Mouse (Mus musculus) telencephalon, adult 2 months (tissue): Measurements from ENCODE around the gene Def8.
"Not testable (repeated sequence)": the region's sequence is repeated elsewhere in the genome, so short reads cannot be mapped to it uniquely, and the experiment has no call there.

Experiments
- DNase-seq: peaks from one replicate; pipeline ENCODE4 v3.0.0-alpha.2; 2011; ENCODE audit warnings: low read depth, low spot score

The Def8 gene

DNA sequence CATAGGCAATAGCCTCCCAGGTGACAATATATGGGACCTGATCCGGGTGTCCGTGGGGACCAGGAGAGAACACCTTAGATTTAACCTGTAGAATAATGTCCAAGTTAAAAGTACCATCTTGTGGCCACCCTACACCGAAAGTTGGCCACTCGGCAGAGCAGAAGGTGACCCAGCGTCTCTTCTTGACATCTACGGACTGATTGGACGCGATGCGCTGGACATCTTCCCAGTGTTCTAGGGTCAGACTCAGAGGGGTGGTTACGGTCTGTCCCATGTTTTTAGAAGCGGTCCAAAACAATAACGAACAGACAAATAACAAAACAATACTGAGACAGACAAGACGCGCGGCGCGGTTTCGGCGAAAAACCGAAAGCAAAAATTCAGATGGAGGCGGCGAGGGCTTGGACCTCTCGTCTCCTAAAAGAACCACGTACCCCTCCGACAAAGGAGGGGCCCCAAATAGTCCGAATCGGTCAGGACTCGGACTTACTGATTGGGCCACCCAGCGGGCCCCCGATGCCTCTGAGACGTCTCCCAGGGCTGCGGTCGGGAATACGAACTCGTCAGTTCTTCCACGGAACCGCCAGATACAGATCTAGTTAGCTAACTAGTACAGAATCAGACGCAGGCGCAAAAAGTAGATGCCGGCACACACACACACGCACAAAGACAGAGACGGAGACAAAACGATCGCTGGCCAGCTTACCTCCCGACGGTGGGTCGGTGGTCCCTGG is 10.1 kb downstream of the Def8 start:
- DNase-seq = not testable (repeated sequence)

DNA sequence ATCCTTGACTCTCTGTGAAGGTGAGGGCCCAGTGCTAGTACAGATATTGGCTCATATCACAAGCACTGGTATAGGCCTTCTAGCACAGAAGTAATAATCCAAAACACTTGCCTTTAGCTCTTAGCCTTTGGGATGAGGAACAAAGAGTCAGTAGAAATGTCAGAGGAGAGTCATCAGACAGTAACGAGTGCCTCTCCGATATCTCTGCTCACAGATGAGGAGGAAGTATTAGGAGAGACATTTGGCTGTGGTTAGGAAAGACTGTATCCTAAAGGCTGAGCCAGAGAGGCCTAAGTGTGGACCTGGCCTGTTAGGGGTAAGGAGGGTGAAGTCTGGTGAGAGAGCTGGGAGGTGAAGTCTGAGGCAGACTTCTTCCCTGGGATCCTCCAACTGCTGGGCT is 18.5 kb downstream of the Def8 start:
- DNase-seq = no peak

DNA sequence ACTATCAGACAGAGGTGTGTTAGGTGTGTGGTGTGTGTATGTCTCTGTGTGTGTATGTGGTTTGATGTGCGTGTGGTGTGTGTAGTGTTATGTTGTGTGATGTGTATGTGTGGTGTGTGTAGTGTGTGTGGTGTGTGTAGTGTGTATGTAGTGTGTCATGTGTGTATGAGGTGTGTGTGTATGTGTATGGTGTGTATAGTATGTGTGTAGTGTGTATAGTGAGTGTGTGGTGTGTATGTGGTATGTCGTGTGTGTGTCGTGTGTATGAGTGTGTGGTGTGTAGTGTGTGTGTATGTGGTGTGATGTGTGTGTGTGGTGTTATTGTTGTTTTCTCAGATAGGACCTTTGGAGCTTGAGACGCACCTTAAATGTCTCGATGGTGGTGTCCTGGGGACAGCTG is 19.0 kb downstream of the Def8 start:
- DNase-seq = no peak

DNA sequence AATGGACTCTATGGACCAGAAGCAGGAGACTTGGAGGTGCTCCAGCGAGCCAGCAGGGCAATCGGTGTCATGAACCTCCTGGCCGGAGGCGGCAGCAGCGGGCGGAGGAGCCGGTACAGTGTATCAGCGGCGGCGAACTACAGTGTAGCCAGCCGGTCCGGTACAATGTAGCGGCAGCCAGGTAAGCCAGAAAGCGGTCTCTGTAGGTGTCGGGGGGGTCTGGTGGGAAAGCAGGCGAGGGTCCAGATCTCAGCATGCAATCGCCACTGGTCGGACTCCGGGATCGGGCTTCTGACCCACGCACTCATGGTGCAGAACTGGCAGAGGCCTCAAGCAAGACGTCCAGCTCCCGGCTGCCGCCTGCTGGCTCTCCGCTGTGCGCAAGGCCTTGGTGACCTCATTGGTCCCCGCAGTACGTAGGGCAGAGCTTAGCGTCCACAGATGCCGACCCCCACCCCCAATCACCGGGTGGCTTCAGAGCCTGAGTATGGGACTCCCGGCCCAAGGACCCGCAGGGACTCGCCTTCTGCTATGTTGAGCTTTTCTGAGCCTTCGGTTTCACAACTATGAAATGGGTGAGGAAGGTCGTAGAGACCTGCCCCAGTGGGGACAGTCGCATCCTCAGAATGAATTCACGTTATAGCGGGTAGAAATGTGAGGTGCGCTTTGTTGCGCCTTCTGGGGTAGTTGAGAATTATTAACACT is 19.7 kb downstream of the Def8 start:
- DNase-seq = peak; percentile 93

DNA sequence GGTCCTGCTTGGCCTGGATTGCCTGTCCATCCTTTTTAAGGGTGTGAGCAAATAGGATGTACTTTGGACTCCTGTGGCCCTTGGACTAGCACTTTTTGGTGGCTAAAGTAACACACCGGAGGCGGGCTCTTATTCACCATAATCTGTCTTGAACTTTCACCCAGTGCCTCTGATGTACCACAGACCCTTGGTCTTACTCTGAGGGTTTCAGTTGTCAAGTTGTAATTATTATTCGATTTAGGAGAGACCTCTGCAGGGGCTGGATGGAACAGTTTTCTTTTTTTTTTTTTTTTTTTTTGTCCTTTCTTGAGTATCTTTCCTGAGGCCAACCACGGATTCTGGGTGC is 20.2 kb downstream of the Def8 start:
- no peak for DNase-seq

DNA sequence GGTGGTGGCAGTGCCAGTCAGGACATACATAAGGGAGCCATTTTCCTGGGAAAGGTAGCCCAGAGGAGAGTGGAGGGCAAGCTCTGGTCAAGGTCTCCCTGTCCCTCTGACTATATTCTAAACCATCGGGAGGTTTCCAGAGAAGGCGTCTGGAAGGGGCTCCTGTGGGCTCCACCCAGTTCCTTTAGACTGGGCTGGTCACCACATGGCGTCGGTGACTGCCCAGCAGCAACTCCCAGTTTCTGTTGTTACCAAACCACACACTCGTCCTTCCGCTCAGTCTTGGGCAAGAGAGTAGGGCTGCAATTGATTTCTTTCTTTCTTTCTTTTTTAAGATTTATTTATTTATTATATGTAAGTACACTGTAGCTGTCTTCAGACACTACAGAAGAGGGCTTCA is 20.8 kb downstream of the Def8 start:
- DNase-seq = no peak

DNA sequence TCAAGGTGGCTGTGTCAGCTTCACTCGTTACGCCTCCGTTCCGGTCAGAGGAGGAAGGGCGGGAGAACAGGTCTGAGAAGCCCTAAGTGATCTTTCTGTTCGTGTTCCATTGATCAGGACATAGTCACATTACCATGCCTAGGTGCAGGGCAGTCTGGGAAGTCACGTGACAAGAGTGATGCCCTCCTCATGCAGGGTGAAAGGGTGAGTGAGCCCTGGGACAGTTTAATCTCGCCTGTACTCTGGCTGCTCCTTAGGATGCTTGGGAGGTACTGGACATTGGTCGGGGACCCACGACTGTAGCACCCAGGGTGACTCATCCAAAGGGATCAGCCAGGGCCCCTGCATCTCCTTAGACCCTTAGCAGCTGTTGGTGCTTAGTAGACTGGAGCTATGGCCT is 22.7 kb downstream of the Def8 start:
- no peak for DNase-seq

DNA sequence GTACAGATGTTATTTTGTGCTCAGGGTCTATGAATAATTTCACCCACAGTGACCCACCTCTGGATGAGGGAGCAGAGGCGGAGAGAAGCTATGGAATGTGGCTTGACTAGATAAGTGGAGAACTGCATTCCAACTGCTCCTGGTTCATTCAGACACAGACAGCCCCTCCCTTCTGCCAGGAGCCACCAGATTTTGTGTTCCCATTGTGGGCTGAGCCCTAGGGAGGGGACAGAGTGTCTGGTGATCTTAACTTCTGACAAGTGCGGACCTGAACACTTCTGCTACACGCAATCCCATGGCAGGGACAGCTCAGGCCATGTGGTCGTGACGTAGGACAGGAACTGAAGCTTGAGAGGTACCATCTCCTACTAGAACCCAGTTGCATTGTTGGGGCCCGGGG is 23.5 kb downstream of the Def8 start:
- no peak for DNase-seq

DNA sequence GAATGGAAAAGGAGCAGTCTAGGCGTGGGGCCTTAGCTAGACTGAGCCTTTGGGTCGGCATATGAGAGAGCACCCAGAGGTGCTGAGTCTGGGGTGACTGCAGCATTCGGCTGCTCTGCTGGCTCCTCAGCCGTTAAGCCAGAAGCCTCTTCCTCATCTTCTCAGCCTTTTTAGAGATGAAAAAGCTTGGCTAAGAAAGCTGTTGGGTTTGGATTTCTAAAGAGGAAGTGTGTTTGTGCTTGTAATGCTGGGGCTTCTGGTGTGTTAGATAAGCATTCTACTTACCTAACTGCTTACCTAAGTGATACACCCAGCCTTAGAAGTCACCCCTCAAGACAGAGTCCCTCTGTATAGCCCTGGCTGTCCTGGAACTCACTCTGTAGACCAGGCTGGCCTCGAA is 27.5 kb downstream of the Def8 start:
- no peak for DNase-seq

DNA sequence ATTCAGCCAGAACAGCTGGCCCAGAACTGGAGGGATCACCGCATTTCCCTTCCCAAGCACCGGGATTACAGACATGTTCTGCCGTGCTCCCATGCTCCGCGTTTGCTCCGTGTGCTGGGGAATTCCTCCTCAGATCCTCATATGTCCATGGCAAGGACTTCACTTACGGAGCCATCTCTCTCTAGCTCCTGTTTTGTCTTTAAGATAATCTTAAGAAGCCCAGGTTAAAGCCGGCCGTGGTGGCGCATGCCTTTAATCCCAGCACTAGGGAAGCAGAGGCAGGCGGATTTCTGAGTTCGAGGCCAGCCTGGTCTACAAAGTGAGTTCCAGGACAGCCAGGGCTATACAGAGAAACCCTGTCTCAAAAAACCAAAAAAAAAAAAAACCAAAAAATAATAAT is 28.4 kb downstream of the Def8 start:
- not testable (repeated sequence) for DNase-seq

DNA sequence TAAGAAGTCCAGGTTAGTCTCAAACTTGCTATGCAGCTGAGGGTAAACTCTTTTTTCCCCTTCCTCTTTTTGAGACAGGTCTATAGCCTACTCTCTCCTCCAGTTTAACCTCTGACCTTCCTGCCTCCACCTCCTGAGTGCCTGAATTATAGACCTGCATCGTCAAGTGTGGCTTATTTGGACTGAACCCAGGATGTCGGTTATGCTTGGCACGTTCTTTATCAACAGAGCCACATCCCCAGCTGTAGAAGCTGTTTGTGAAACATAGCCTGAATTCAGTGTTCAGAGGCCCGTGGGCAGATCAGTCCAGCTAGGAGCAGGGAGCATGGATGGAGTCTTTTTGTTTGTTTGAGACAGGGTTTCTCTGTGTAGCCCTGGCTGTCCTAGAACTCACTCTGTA is 28.8 kb downstream of the Def8 start:
- DNase-seq = no peak

DNA sequence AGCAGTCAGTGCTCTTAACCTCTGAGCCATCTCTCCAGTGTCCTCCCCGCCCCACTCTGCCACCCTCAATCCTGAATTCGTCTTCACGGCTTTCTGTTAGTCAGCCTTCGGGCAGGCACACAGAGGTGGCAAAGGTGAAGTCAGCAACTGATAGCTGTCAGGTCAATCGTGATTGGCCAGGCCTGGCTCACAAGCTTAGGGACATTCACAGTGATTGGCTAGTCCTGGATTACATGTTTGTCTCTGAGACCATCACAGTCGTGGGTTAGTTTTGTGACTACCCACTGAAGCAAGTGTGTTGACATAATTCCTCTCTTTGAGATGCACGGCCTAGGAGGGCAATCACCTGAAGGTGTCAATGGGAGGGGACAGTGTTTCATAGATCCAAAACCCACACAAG is 30.0 kb downstream of the Def8 start:
- no peak for DNase-seq

DNA sequence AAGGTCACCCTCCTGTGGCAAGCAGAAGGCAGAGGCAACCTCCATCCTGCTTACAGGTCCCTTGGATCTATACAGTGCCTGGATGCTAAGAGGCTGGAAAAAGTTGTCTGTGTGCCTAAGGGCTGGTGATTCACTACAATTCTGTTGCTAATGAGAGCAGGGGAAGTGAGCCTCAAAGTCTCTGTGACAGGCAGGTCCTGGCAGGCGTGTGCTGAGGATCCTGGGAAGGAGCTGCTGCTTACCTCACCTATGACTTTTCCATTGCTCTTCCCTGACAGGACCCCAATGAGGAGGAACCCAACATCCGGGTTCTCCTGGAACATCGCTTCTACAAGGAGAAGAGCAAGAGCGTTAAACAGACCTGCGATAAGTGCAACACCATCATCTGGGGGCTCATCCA is 30.6 kb downstream of the Def8 start:
- no peak for DNase-seq

DNA sequence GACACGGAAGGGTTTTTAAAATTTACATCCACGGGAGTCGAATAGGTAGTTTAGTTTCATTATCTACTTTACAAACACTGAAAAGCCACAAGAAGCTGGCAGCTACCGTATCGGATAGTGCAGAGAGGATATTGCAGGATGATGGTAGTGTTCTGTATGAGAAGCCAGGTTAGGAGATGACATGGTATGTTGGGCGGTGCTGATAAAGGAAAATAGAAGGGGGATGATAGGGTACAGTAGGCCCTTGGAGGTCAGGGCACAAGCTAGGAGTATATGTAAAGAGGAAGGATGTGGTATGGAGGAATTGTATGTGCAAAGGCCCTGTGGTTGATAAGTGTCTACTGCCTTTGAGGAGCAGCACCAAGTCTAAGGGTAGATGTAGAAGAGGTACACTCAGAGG is 31.2 kb downstream of the Def8 start:
- DNase-seq = no peak

DNA sequence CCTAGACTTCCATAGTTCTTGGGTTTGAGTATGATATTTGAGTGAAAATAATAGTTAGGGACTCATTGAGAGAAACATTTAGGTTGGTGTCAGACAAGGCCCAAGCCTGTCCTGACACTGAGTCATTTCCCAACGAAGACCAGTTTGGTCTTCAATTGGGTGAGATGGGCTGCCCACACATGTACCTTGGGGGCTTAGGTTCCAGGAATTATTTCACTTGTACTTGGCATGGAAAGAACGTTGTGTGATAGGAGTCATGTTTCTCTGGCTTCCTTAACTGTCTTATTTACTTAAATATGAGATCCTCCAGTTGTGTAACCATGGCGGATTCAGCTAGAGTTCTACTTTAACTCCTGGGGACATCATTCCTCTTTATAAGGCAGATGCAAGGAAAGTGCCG is 40.3 kb downstream of the Def8 start:
- no peak for DNase-seq

DNA sequence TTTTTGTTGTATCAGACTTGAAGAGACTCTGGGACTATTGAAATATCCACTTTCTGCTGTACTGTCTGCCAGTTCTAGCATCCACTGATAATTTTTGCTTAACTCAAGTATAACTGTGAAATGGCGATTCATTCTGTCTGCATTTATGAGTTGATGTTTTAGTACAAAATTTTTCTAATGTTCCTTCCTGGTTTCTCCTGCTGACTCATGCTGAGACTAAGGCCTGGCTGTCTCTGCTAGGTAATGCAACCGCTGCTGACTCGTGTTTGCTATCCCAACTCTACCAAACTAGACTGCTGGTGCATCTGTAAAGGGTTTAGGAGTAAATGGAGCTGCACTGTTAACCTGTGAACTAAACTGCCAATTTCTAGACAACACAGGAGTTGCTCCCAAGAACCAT is 44.1 kb downstream of the Def8 start:
- DNase-seq = no peak

DNA sequence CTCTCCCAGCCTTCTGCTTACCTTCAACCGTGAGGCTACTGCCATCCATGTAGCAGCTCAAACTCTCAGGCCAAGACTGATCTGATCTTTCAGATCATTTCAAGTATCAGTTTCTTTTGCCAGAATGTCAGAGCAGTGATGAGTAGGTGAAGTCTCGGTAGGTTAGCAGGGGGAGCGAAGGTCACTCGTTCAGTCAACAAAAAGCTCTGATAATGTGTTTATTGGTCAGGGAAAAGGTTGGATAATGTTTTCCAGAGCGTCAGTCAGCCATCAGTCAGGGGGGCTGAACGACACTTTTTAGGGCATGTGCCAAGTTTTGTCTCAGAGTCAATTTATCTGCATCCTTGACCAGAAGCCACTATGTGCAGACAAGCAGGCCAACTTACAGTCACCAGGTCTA is 49.7 kb downstream of the Def8 start:
- not testable (repeated sequence) for DNase-seq

DNA sequence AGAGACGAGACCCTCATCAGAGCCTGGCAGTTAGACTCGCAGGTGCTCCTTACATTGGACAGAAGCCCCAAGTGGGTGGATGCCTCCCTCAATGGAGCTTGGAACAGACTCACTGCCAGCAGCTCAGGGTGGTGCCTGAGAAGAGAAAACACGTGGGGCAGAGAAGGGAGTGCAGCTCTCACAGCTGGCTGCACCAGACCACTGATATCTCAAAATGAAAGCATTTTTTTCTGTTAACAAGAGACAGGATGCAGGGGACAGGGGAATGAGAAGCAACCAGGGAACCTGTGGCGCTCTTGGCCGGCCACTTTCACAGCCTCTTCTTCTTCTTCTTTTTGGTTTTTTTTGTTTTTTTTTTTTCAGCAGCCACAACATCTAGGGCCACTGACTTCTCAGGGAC is 51.2 kb downstream of the Def8 start:
- not testable (repeated sequence) for DNase-seq

DNA sequence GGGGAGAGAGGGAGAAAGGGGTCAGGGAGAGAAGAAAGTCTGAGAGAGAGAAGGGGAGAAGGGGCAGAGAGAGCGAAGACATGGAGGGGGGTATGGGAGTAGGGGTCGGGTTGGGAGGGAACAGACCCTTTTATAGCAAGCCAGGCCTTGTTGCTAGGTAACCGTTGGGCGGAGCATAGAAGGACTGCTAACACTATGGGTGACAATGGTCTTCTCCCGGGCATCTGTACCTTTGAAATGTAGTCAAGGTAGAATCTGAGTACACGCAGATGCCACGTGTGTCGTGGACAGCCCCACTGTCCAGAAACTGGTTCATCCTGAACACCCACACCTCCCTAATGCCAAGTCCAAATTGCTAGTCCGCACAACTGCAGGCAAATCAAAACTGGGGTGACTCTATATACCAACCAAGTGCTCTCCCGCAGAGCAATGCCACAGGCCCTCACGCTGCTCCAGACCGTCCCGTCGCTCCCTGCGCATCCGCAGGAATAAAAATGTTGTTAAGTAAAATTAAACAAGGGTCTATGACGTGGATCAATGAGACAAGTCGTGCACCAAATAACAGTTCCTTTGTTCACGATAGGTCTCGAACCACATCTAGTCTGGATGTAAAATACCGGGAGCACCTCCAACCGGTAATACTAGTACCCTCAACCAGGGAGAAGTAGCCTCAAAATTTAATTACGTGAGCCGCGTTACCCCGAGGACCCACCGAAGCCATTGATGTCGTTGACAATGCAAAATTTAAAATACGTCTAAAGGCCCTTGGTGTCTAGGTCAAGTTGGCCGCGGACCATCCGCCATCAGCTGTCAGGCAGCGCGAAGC is 53.8 kb downstream of the Def8 start:
- DNase-seq = no peak

DNA sequence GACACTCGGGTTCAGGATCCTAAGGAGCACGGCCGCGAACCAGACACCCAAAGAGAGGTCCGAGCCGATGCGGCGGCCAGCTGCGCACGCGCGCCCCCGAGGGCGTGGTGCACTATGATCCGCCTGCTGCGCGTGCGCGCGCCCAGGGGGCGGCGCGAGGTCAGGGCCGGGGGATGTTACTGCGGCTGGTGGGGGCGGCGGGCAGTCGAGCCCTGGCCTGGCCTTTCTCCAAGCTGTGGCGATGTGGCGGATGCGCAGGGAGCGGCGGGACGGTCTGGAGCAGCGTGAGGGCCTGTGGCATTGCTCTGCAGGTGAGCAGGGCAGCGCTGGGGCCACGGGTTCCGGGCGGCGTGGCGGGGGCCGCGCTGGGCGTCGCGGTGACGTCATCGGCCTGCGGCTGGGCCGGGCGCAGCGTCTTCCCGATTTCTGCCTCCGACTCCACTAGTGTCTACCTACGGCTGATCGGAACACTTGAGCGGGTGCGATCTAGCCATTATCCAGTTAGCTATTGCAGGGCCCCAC is 54.5 kb downstream of the Def8 start, which contains the start of gene Afg3l1:
Gene Afg3l1 (plus strand): TSS at position 167 of the 522 bp plus-strand sequence.
- peak; percentile 73 for DNase-seq

DNA sequence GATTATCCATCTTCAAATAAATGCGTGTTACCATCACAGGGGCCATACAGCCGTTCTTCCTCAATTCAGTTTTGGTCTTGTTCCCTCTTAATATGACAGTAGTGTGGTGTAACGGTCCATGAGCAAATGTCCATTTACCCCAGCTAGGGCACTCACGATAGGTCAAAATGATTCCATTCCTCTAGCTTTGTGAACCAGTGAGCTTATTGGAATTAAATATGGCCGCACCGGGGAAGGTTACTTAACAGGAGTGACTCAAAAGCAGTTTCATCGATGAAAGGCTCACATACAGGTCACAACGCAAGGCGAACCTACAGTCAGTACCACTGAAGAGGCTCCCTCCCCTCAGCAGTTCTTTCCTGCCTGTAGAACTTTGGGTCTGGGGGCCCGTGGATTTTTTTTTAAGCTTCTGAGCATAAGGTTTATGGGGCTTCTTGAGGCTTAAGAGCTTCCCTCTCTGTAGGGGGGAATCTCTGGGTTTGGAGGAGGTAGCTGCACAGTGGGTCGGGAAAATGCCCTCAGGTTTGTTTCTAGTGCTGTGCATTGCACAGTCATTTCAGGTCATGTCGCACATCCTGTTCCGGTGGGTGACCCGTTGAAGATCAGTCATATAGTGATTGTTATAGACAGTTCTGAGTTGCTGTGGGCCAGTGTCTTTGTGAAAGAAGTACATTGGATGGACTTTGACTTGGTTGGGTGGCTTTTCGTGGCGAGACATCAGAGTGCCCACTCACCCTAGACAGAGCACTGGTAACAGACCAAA is 55.3 kb downstream of the Def8 start:
- no peak for DNase-seq

DNA sequence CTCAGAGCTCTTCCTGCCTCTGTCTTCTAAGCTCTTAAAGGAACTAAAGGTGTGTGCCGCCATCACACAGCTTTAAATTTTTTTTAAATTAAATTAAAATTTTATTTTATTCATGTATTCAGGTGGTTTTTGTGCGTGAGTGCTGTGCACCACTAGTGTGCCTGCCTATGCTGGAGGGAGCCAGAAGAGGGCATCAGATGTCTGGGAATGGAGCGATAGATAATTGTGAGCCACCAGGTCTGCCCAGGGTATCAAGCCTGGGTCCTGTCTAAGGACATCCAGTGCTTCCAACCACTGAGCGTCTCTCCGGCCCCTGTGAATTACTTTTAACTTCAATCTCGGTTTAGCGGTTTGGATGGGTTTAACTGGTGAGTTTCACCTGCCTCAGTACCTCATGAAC is 59.3 kb downstream of the Def8 start:
- DNase-seq = no peak
